Mouse (Mus musculus) inflammation-experienced regulatory T-cells (primary cell): ENCODE data around the gene Fancb. TPM values are rescaled to one million over a fixed set of nuclear protein-coding genes. Genes with fewer than 3 reads are reported as not detected.

ENCODE experiments used
- polyA plus RNA-seq, 2 experiments: library from polyadenylated mRNA; unstranded; fragments of 100-300 nt; shearing (Covaris generic); gene quantifications; one replicate each; pipeline ENCODE4 v1.2.1; 2017

Fancb gene
- polyA plus RNA-seq: 1 to 10 TPM; 2.0 to 2.4 TPM

GRCm38 (mm10) chrX:164980193-164980775 lies at the start of gene Fancb, which contains the start of gene Mospd2:
Gene Fancb, plus strand, starts transcription at chrX:164980592.
Gene Mospd2, minus strand, starts transcription at chrX:164980375.

DNA sequence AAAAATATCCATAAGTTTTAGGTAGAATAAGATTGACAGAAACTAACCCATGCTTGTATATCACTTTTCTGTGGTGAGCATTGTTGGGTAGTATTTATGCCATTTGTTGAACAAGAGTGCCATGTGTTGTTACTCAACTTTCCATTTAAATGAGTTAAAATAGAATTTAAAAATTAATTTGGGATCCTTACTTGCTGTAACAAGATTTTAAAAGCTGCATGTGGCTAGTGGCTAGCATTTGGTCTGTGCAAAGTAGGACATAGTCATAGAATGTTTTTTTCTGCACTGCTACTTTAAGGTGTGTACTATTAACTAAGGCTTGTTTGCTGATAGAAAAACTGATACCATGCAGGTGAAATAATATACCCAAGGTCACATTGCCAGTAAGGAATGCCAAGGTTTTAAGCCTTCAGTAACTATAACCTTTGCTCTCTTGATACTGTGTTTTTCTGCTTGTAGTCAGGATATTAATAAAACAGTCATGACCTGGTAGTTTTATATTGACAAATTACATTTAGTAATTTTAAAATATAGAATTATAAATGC lies 24.5 kb downstream of the Fancb start, which contains the start of gene Gm17604:
Gene Gm17604 (minus strand): TSS at position 51 of the 546 bp plus-strand sequence.

Other genes with a start within 250 kb of the Fancb start
- gene Mospd2, start 217 bp upstream of the Fancb start, polyA plus RNA-seq: 1 to 10 TPM; 6.6 to 7.7 TPM
- gene Gm17604, start 24.2 kb downstream of the Fancb start, polyA plus RNA-seq: not detected